Mouse (Mus musculus): Measurements from ENCODE around the gene Opcml.

GRCm38 (mm10) chr9:28096204-28096603 lies 305.6 kb downstream of the Opcml start:
- TF ChIP-seq CTCF (IDR thresholded peaks at IDR 0.05; ENCODE audit: low read depth) = no peak
- no peak for TF ChIP-seq EP300 (IDR thresholded peaks at IDR 0.05; ENCODE audit: low read depth)
